Mouse (Mus musculus) ES-E14 (cell line): ENCODE data around the gene Sox5.

Experiments used
- HCFC1 ChIP-seq: IDR thresholded peaks from 2 replicates; pipeline ENCODE4 v1.6.1; 2012; ENCODE audit warnings: low read length, inconsistent platforms, borderline replicate concordance; ENCODE audit not compliant: insufficient read depth
- ZC3H11A ChIP-seq: IDR thresholded peaks from 2 replicates; pipeline ENCODE4 v1.6.1; 2012; ENCODE audit warnings: low read depth, mild to moderate bottlenecking, inconsistent platforms, low read length, borderline replicate concordance

GRCm38 (mm10) chr6:144176674-144177073, 605.1 kb downstream of the Sox5 start:
- TF ChIP-seq HCFC1 (no peak), ZC3H11A (no peak)
